Mouse (Mus musculus) stomach, postnatal 0 days (tissue): ENCODE measurements around the gene Cmas.

Experiments used
- CTCF ChIP-seq: IDR thresholded peaks from 2 replicates; pipeline ENCODE4 v1.5.1; 2016; ENCODE audit warnings: antibody characterized with exemption, low read depth, mild to moderate bottlenecking, moderate library complexity
- EP300 ChIP-seq: optimal IDR thresholded peaks from 2 replicates; pipeline ENCODE3; 2016; ENCODE audit warnings: antibody characterized with exemption

- TF ChIP-seq CTCF (no peak), EP300 (no peak)
Measured at GRCm38 (mm10) chr6:142726032-142726431, 30.5 kb upstream of the Cmas start.
